In the genomic region with DNA sequence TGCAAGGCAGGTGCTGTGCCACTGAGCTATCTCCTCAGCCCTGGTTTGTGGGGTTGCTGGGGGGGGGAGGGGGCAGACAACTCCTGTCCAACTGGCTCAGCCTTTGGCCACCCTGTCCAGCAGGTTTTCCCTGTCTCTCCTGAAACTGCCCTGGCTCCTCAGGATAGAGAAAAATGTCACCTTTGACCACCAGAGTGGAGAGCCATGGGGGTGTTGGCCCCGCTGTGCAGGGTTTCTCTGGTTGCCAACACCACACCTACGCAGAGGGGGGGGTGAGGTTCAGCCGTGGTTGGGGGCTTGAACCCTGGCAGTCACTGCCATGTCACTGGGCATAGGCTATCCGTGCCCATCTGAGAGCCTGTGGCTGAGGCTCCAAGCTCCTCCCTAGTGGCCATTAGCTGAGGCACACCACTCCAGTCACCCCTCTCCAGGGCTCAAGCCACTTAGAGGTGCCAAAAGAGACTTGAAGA, we compare ENCODE assay signal across 17 mouse cellular contexts. TPM values are rescaled to one million over a fixed set of nuclear protein-coding genes. Genes with fewer than 3 reads are reported as not detected.
A peak's percentile ranks its signal among the peaks of the same experiment; 100 is the strongest.
DNase-seq lines count a peak whose midpoint lies in the region; ATAC-seq and TF ChIP-seq lines count a peak whose summit lies in the region.
"Had no signal": no experiment of that assay in that cellular context is flagged by ENCODE, and none has a peak within 500 bp of the region (broad histone marks: within the 10 kb centered on the region; RNA-seq: fewer than 3 reads in every experiment).

No protein-coding gene starts in this region.

- no peak overlapping the region for H3K27ac ChIP-seq in heart, embryonic 15.5 days
- peak overlapping the region; percentile 68 for H3K27ac ChIP-seq in lung, postnatal 0 days (ENCODE audit: low read length)
- no peak overlapping the region for H3K27ac ChIP-seq in forebrain, embryonic 14.5 days (ENCODE audit: low read depth, low read length)
- H3K27ac ChIP-seq: limb, embryonic 15.5 days; macrophage had no signal

- no peak for TF ChIP-seq EP300 in lung, postnatal 0 days (IDR thresholded peaks at IDR 0.05)

- WGBS in heart, embryonic 15.5 days = 73% methylated on average over 4 of the region's 4 CpGs
- WGBS in lung, postnatal 0 days = 42% methylated on average over 4 of the region's 4 CpGs
- 71% methylated on average over 4 of the region's 4 CpGs for WGBS in forebrain, embryonic 14.5 days

- no peak overlapping the region for H3K4me2 ChIP-seq in heart, embryonic 15.5 days
- H3K4me2 ChIP-seq in lung, postnatal 0 days (replicated peaks; ENCODE audit: low read depth, low read length) = no peak overlapping the region
- H3K4me2 ChIP-seq in forebrain, embryonic 14.5 days (ENCODE audit: low read length) = no peak overlapping the region
- H3K4me2 ChIP-seq: limb, embryonic 15.5 days had no signal

- DNase-seq in heart, adult 18-20 months = no peak
- DNase-seq in urinary bladder, postnatal 14 days (ENCODE audit: low spot score) = peak; percentile 72
- no peak for DNase-seq in urinary bladder, postnatal 4 days (ENCODE audit: low spot score in 2 of 2)
- DNase-seq in lung, postnatal 0 days (ENCODE audit: low spot score) = peak; percentile 65
- no peak for DNase-seq in forebrain, embryonic 14.5 days (ENCODE audit: low spot score)
- no peak for DNase-seq in adrenal gland, postnatal 25 days
- DNase-seq in right cerebral cortex, adult 2 months (ENCODE audit: low spot score in 2 of 2) = no peak
- DNase-seq: adrenal gland, postnatal 14 days; heart, adult 11 months; heart, postnatal 10 days; right cerebral cortex, postnatal 25 days had no signal

- H3K4me3 ChIP-seq in heart, embryonic 15.5 days = no peak overlapping the region
- H3K4me3 ChIP-seq in lung, postnatal 0 days (ENCODE audit: low read depth, low read length) = no peak overlapping the region
- H3K4me3 ChIP-seq in forebrain, embryonic 14.5 days (ENCODE audit: low read depth, low read length) = no peak overlapping the region
- H3K4me3 ChIP-seq: limb, embryonic 15.5 days had no signal

- H3K9ac ChIP-seq in heart, embryonic 15.5 days = no peak overlapping the region
- H3K9ac ChIP-seq in lung, postnatal 0 days (replicated peaks; ENCODE audit: low read depth) = no peak overlapping the region
- no peak overlapping the region for H3K9ac ChIP-seq in forebrain, embryonic 14.5 days (ENCODE audit: low read length)
- H3K9ac ChIP-seq: limb, embryonic 15.5 days had no signal

- H3K36me3 ChIP-seq in heart, embryonic 15.5 days = no peaks in the 10 kb centered on the region
- H3K36me3 ChIP-seq in lung, postnatal 0 days (ENCODE audit: insufficient read depth, low read length) = no peaks in the 10 kb centered on the region
- H3K36me3 ChIP-seq in forebrain, embryonic 14.5 days (ENCODE audit: control insufficient read depth, insufficient read depth, low read length) = no peaks in the 10 kb centered on the region
- H3K36me3 ChIP-seq: limb, embryonic 15.5 days had no signal

- H3K4me1 ChIP-seq in heart, embryonic 15.5 days (replicated peaks) = peaks cover 4% of the 10 kb centered on the region
- H3K4me1 ChIP-seq in lung, postnatal 0 days (ENCODE audit: insufficient read depth, low read depth, low read length) = no peaks in the 10 kb centered on the region
- no peaks in the 10 kb centered on the region for H3K4me1 ChIP-seq in forebrain, embryonic 14.5 days (ENCODE audit: control insufficient read depth, insufficient read depth, low read length)

- H3K9me3 ChIP-seq in heart, embryonic 15.5 days (replicated peaks) = no peaks in the 10 kb centered on the region
- H3K9me3 ChIP-seq in lung, postnatal 0 days (ENCODE audit: low read length) = no peaks in the 10 kb centered on the region
- no peaks in the 10 kb centered on the region for H3K9me3 ChIP-seq in forebrain, embryonic 14.5 days (replicated peaks; ENCODE audit: control insufficient read depth, low read length)
- H3K9me3 ChIP-seq: limb, embryonic 15.5 days had no signal

- H3K27me3 ChIP-seq in heart, embryonic 15.5 days = peaks cover 16% of the 10 kb centered on the region
- no peaks in the 10 kb centered on the region for H3K27me3 ChIP-seq in lung, postnatal 0 days (replicated peaks; ENCODE audit: insufficient read depth, low read length)
- H3K27me3 ChIP-seq in forebrain, embryonic 14.5 days (replicated peaks; ENCODE audit: control insufficient read depth, insufficient read depth, low read length) = peaks cover 9% of the 10 kb centered on the region; the same call in 1 of the 2 replicates

- peak; percentile 43 for TF ChIP-seq CTCF in lung, postnatal 0 days (IDR thresholded peaks at IDR 0.05)

- 0 out of 2 replicates have a peak, but pooled peaks have one; percentile 5 for ATAC-seq in heart, embryonic 15.5 days (replicated peaks; ENCODE audit: insufficient number of reproducible peaks, insufficient read depth, low FRiP score, low read depth)
- peak; percentile 80 for ATAC-seq in lung, postnatal 0 days
- no peak for ATAC-seq in forebrain, embryonic 14.5 days

RNA-seq across cellular contexts. Expression of a gene that starts 12.5 kb away (rescaled TPM):
- 1.2 and 5.6 TPM in 2 replicates for polyA plus RNA-seq in heart, embryonic 15.5 days (2015; fragmentation: Nextera tagmentation; extraction: Ambion mirVana)
- under 1 TPM in 1 of 2 experiments, not detected in 1; 0.41 TPM for total RNA-seq in heart, adult 18-20 months (2021)
- 53.7 and 54.8 TPM in 2 replicates for polyA plus RNA-seq in lung, postnatal 0 days (2015; fragmentation: Nextera tagmentation; extraction: Ambion mirVana)
- polyA plus RNA-seq in forebrain, embryonic 14.5 days (2014; fragmentation: Nextera tagmentation; extraction: Ambion mirVana) = 0.27 and 0.39 TPM in 2 replicates
- 4.0 and 4.6 TPM in 2 replicates for total RNA-seq in adrenal gland, postnatal 25 days (2021)
- total RNA-seq: heart, postnatal 10 days had no signal

RNA-seq across cellular contexts. Expression of a gene that starts 19.9 kb away (rescaled TPM):
- not detected in 2 replicates for polyA plus RNA-seq in heart, embryonic 15.5 days (2015; fragmentation: Nextera tagmentation; extraction: Ambion mirVana)
- not detected for total RNA-seq in heart, adult 18-20 months (2021)
- 2.1 and 2.2 TPM in 2 replicates for polyA plus RNA-seq in lung, postnatal 0 days (2015; fragmentation: Nextera tagmentation; extraction: Ambion mirVana)
- not detected in 2 replicates for polyA plus RNA-seq in forebrain, embryonic 14.5 days (2014; fragmentation: Nextera tagmentation; extraction: Ambion mirVana)
- total RNA-seq in adrenal gland, postnatal 25 days (2021) = not detected in 2 replicates
- total RNA-seq: adrenal gland, postnatal 14 days; heart, postnatal 10 days; layer of hippocampus, postnatal 25 days had no signal
- polyA plus RNA-seq: cortical plate, adult 2 months; frontal cortex, adult 2 months; limb, embryonic 15.5 days; macrophage had no signal

RNA-seq across cellular contexts. Expression of a gene that starts 21.4 kb away (rescaled TPM):
- polyA plus RNA-seq in heart, embryonic 15.5 days (2015; fragmentation: Nextera tagmentation; extraction: Ambion mirVana) = 0.44 and 2.2 TPM in 2 replicates
- total RNA-seq in heart, adult 18-20 months (2021) = not detected
- 3.0 and 3.1 TPM in 2 replicates for polyA plus RNA-seq in lung, postnatal 0 days (2015; fragmentation: Nextera tagmentation; extraction: Ambion mirVana)
- polyA plus RNA-seq in forebrain, embryonic 14.5 days (2014; fragmentation: Nextera tagmentation; extraction: Ambion mirVana) = 8.5 and 12.7 TPM in 2 replicates
- 0.49 TPM in 1 of 2 replicates, not detected in the other for total RNA-seq in adrenal gland, postnatal 25 days (2021)
- total RNA-seq: adrenal gland, postnatal 14 days; heart, postnatal 10 days had no signal

RNA-seq across cellular contexts. Expression of a gene that starts 38.9 kb away (rescaled TPM):
- 10.3 and 14.7 TPM in 2 replicates for polyA plus RNA-seq in heart, embryonic 15.5 days (2015; fragmentation: Nextera tagmentation; extraction: Ambion mirVana)
- 10 to 100 TPM; 13.2 to 13.5 TPM for total RNA-seq in heart, adult 18-20 months (2021)
- 11.1 and 11.4 TPM in 2 replicates for polyA plus RNA-seq in lung, postnatal 0 days (2015; fragmentation: Nextera tagmentation; extraction: Ambion mirVana)
- polyA plus RNA-seq in forebrain, embryonic 14.5 days (2014; fragmentation: Nextera tagmentation; extraction: Ambion mirVana) = 12.0 and 19.9 TPM in 2 replicates
- 18.5 and 21.1 TPM in 2 replicates for total RNA-seq in adrenal gland, postnatal 25 days (2021)

RNA-seq across cellular contexts. Expression of a gene that starts 41.0 kb away (rescaled TPM):
- 12.4 and 12.5 TPM in 2 replicates for polyA plus RNA-seq in heart, embryonic 15.5 days (2015; fragmentation: Nextera tagmentation; extraction: Ambion mirVana)
- total RNA-seq in heart, adult 18-20 months (2021) = 1 to 10 TPM; 7.3 to 7.6 TPM
- polyA plus RNA-seq in lung, postnatal 0 days (2015; fragmentation: Nextera tagmentation; extraction: Ambion mirVana) = 11.8 and 13.2 TPM in 2 replicates
- polyA plus RNA-seq in forebrain, embryonic 14.5 days (2014; fragmentation: Nextera tagmentation; extraction: Ambion mirVana) = 24.6 and 29.0 TPM in 2 replicates
- 18.0 and 18.4 TPM in 2 replicates for total RNA-seq in adrenal gland, postnatal 25 days (2021)

Comparison
In these comparisons a context has a peak if more than half of its experiments do, and no peak if none do; other contexts are left out.
1. DNase-seq: peak in urinary bladder, postnatal 14 days (single experiment) and lung, postnatal 0 days (single experiment); none in heart, adult 18-20 months (0 of 2), urinary bladder, postnatal 4 days (0 of 2), forebrain, embryonic 14.5 days (single experiment), adrenal gland, postnatal 25 days (single experiment) and right cerebral cortex, adult 2 months (0 of 2).